Mouse (Mus musculus): ENCODE results near the gene Zkscan4. TPM values are rescaled to one million over a fixed set of nuclear protein-coding genes. Genes with fewer than 3 reads are reported as not detected.
A peak's percentile ranks its signal among the peaks of the same experiment; 100 is the strongest.
"Not testable (repeated sequence)": the region's sequence is repeated elsewhere in the genome, so short reads cannot be mapped to it uniquely, and the experiment has no call there.

The Zkscan4 gene
- 0.29 and 0.34 TPM in 2 replicates for polyA plus RNA-seq (2012; rRNA removed)

DNA sequence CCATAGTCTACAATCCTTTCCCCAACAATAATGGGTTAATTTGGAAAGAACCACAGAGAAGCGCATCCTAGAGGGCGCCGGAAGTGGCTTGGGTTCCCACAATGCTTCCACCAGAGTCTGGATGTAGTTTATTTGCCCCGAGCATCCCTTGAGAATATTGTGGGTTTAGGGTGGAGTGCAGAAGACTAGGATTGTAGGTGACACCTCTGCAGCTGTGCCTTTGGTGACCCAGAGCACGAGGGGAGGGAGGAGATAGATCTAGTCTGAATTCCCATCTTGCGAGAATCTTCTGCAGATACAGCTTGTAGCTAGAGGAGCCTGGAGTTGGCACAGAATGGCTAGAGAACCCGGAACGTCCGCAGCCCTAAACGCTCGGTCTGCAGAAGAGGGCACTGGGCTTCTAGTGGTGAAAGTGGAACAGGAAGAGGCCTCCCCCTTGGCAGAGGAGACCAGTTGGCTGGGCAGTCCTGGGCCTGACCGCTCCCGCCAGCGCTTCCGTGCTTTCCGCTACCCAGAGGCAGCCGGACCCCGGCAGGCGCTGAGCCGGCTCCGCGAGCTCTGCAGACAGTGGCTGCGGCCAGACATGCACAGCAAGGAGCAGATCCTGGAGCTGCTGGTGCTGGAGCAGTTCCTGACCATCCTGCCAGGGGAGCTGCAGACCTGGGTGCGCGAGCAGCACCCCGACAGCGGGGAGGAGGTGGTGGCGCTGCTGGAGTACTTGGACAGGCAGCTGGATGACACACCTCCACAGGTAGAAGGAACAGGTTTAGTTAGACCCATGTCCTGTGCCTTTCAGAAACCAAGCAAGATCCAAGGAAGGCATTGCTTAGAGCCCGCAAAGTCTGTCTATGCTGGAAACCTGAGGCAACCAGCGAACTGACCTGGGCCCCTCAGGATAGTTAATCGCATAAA, at the start of gene Zkscan4, which contains the start of gene Gm10065:
Gene Zkscan4, plus strand, starts transcription at position 149 of the 912 bp plus-strand sequence.
Gene Gm10065, minus strand, starts transcription at position 683 of the 912 bp plus-strand sequence.
- H3K4me3 ChIP-seq (ENCODE audit: extremely low read depth, insufficient read depth, insufficient read length), result peak within 1 kb of the TSS; percentile 48
- H3K27me3 ChIP-seq (ENCODE audit: control insufficient read depth, insufficient read depth, low read length); H3K4me1 ChIP-seq (ENCODE audit: control insufficient read depth, insufficient read depth, insufficient read length); H3K36me3 ChIP-seq (ENCODE audit: control insufficient read depth, insufficient read depth, low read length); DNase-seq (ENCODE audit: low read depth in 1 of 2, low spot score in 2 of 2): not testable (repeated sequence)
- 6% methylated on average over 31 of the region's 31 CpGs for WGBS
- H3K27ac ChIP-seq (ENCODE audit: insufficient read depth, low read length), result 0 out of 2 replicates have a peak within 1 kb of the TSS, but pooled peaks have one; percentile 5

DNA sequence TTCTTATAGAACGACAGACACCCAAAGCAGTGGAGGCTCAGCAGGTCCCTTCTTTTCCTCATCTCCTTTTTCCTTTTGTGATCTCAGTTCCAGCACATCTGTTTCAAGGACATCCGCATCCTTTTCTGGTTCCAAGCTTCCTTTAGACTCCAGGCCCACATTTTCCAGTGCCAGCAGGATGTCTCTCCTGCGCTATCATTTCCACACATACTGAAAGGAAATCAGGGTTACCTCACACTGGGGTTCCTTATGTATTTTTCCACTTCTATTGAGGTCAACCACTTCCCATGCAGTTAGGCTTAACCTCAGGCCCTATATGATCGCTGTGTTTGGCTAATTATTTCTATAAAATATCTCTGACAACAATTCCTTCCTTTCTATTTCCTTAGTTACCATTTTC, 43.2 kb upstream of the Zkscan4 start:
- H3K4me1 ChIP-seq (ENCODE audit: control insufficient read depth, insufficient read depth, insufficient read length), result no peaks in the 10 kb centered on the region
- no peak for TF ChIP-seq POLR2A (IDR thresholded peaks at IDR 0.05; ENCODE audit: low read depth, low read length)
- no peak for TF ChIP-seq CTCF (IDR thresholded peaks at IDR 0.05; ENCODE audit: extremely low read depth, insufficient read depth, insufficient read length, insufficient replicate concordance)
- no peak overlapping the region for H3K4me3 ChIP-seq (ENCODE audit: extremely low read depth, insufficient read depth, insufficient read length)
- WGBS, result 78% methylated on average over 4 of the region's 4 CpGs
- H3K27ac ChIP-seq (ENCODE audit: insufficient read depth, low read length), result no peak overlapping the region
- no peak for DNase-seq (ENCODE audit: low read depth in 1 of 2, low spot score in 2 of 2)
- no peaks in the 10 kb centered on the region for H3K36me3 ChIP-seq (ENCODE audit: control insufficient read depth, insufficient read depth, low read length)
- H3K27me3 ChIP-seq (ENCODE audit: control insufficient read depth, insufficient read depth, low read length), result no peaks in the 10 kb centered on the region

DNA sequence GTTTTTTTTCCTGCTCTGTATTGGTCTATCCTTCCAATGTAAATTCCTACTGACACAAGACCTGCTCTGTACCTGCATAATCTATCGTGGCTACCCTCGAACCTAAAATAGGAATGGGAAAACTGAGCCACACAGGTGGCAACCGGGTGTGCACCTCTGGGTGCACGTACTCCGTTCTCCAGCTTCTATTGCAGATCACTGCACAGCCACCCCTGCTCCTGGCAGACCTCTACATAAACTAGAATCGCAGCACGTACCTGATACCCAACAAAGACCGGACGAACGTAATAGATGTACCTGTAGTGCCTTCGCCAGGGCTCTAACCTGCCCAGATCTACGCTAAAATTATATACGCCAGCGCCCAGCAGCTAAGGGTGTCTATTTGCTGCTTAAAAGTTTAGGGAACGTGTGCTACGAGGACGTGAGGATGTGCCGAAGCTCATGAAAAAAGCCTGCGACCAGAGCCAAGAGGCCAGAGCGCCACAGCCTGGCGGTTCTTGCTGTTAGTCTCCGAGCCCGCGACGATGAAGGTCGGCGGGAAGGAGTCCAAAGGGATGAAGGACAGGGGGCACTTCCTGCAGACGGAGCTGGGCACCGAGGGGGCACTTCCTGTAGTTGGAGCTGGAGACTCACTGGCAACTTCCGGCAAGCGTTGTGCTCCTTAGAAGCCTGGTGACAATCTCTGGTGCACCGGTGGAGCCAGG, 38.1 kb upstream of the Zkscan4 start, which contains the start of gene Pgbd1:
Gene Pgbd1, minus strand, starts transcription at position 556 of the 704 bp plus-strand sequence.
- peaks cover 14% of the 10 kb centered on the region for H3K36me3 ChIP-seq (ENCODE audit: control insufficient read depth, insufficient read depth, low read length)
- WGBS, result 1% methylated on average over 32 of the region's 32 CpGs
- no peaks in the 10 kb centered on the region for H3K27me3 ChIP-seq (ENCODE audit: control insufficient read depth, insufficient read depth, low read length)
- TF ChIP-seq CTCF (IDR thresholded peaks at IDR 0.05; ENCODE audit: extremely low read depth, insufficient read depth, insufficient read length, insufficient replicate concordance) (no peak), POLR2A (IDR thresholded peaks at IDR 0.05; ENCODE audit: low read depth, low read length) (no peak)
- H3K27ac ChIP-seq (ENCODE audit: insufficient read depth, low read length), result peak within 1 kb of the TSS; percentile 0; the same call in 1 of the 2 replicates
- peak in 1 of 2 experiments; percentile 18 for DNase-seq (ENCODE audit: low read depth in 1 of 2, low spot score in 2 of 2)
- H3K4me1 ChIP-seq (ENCODE audit: control insufficient read depth, insufficient read depth, insufficient read length), result no peaks in the 10 kb centered on the region
- peak within 1 kb of the TSS; percentile 73 for H3K4me3 ChIP-seq (ENCODE audit: extremely low read depth, insufficient read depth, insufficient read length)

DNA sequence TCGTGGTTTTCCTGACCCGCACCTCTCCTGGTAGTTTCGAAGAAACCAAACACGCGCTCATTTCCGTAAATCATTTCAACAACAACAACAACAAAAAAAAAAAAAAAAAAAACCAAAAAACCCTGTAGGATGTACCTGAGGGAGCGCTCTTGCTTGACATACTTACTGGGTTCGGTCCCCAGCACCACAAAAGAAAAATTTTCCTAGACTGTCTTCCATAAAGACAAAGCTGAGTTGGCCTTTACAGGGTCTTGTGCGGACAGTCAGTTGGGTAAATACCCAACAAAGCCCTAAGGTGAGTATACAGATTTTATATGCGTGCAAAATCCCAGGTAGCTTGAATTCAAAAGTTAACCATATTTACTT, 37.5 kb upstream of the Zkscan4 start:
- peaks cover 14% of the 10 kb centered on the region for H3K36me3 ChIP-seq (ENCODE audit: control insufficient read depth, insufficient read depth, low read length)
- TF ChIP-seq POLR2A (IDR thresholded peaks at IDR 0.05; ENCODE audit: low read depth, low read length) (no peak), CTCF (IDR thresholded peaks at IDR 0.05; ENCODE audit: extremely low read depth, insufficient read depth, insufficient read length, insufficient replicate concordance) (no peak)
- H3K4me3 ChIP-seq (ENCODE audit: extremely low read depth, insufficient read depth, insufficient read length), result peak overlapping the region; percentile 73
- WGBS, result 34% methylated on average over 10 of the region's 10 CpGs
- DNase-seq (ENCODE audit: low read depth in 1 of 2, low spot score in 2 of 2), result no peak
- peak overlapping the region; percentile 0; the same call in 1 of the 2 replicates for H3K27ac ChIP-seq (ENCODE audit: insufficient read depth, low read length)
- H3K27me3 ChIP-seq (ENCODE audit: control insufficient read depth, insufficient read depth, low read length), result no peaks in the 10 kb centered on the region
- no peaks in the 10 kb centered on the region for H3K4me1 ChIP-seq (ENCODE audit: control insufficient read depth, insufficient read depth, insufficient read length)

DNA sequence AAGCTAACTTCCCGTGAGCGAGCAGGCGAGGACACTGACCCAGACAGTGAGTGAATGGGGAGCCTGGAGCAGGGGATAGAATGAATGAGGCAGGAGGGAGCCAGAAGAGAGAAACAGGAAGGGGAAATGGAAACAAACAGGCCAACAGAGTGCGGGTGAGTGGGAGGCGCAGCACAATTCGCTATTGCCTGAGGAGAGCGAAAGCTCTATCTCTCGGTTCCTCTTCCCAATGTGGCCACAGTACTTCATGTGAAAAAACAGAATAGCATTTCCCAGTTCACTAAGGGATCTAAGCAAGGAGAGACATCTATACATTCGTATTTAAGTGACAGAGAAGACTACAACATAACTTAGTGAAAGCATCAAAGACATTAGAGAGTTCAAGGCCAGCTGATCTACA, 31.9 kb upstream of the Zkscan4 start:
- 85% methylated on average over 9 of the region's 9 CpGs for WGBS
- no peaks in the 10 kb centered on the region for H3K4me1 ChIP-seq (ENCODE audit: control insufficient read depth, insufficient read depth, insufficient read length)
- TF ChIP-seq CTCF (IDR thresholded peaks at IDR 0.05; ENCODE audit: extremely low read depth, insufficient read depth, insufficient read length, insufficient replicate concordance) (no peak), POLR2A (IDR thresholded peaks at IDR 0.05; ENCODE audit: low read depth, low read length) (no peak)
- no peak overlapping the region for H3K27ac ChIP-seq (ENCODE audit: insufficient read depth, low read length)
- peaks cover 33% of the 10 kb centered on the region for H3K36me3 ChIP-seq (ENCODE audit: control insufficient read depth, insufficient read depth, low read length)
- no peak for DNase-seq (ENCODE audit: low read depth in 1 of 2, low spot score in 2 of 2)
- H3K4me3 ChIP-seq (ENCODE audit: extremely low read depth, insufficient read depth, insufficient read length), result no peak overlapping the region
- H3K27me3 ChIP-seq (ENCODE audit: control insufficient read depth, insufficient read depth, low read length), result no peaks in the 10 kb centered on the region

DNA sequence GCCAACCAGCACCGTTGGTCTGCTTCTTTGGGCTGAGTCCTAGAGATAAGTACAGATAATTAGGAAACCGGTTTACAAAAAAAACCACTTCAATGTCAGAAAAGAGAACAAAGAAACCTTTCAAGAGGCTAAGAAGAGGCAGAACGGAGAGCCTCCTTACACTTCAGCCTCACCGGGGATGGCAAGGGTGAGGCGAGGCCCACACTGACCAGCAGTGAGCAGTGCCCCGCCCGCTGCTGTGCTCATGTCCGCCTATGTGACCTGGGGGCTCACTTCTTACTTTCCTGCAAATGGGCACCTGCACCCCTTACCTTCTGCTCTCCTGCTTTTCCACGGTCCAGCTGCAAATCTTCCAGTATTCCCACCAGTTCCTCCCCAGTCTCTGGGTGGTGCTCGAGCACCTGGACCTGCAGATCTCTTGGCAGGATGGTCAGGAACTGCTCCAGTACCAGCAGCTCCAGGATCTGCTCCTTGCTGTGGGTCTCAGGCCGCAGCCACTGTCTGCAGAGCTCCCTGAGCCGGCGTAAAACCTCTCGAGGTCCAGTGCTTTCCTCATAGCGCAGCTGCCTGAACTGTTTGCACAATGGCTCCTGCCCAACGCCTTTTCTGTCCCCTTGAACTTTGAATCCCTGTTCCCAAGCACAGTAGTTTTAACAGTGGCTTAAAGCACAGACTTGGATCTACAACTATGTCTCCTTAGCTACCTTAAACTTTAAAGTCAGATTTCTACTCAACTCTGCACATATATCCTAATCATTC, 30.7 kb upstream of the Zkscan4 start:
- 89% methylated on average over 16 of the region's 16 CpGs for WGBS
- DNase-seq (ENCODE audit: low read depth in 1 of 2, low spot score in 2 of 2), result no peak
- peaks cover 33% of the 10 kb centered on the region for H3K36me3 ChIP-seq (ENCODE audit: control insufficient read depth, insufficient read depth, low read length)
- TF ChIP-seq CTCF (IDR thresholded peaks at IDR 0.05; ENCODE audit: extremely low read depth, insufficient read depth, insufficient read length, insufficient replicate concordance) (no peak), POLR2A (IDR thresholded peaks at IDR 0.05; ENCODE audit: low read depth, low read length) (no peak)
- no peak overlapping the region for H3K27ac ChIP-seq (ENCODE audit: insufficient read depth, low read length)
- 0 out of 2 replicates have a peak, but pooled peaks cover 2% of the 10 kb centered on the region for H3K4me1 ChIP-seq (ENCODE audit: control insufficient read depth, insufficient read depth, insufficient read length)
- no peaks in the 10 kb centered on the region for H3K27me3 ChIP-seq (ENCODE audit: control insufficient read depth, insufficient read depth, low read length)
- H3K4me3 ChIP-seq (ENCODE audit: extremely low read depth, insufficient read depth, insufficient read length), result no peak overlapping the region
